Mouse (Mus musculus) cerebellum, postnatal 14 days (tissue): Measurements from ENCODE around the gene Ipo13.

Experiments used
- DNase-seq, 2 experiments: peaks; one replicate each; pipeline ENCODE4 v3.0.0; 2021; ENCODE audit warnings: mixed read lengths in 2 of 2

Ipo13 gene

GRCm38 (mm10) chr4:117914591-117915442 is at the start of gene Ipo13:
Gene Ipo13 (minus strand): TSS chr4:117914999.
- DNase-seq, result peak; percentile 93 to 95

GRCm38 (mm10) chr4:117957492-117957891 is 42.7 kb upstream of the Ipo13 start:
- DNase-seq, result peak; percentile 22 to 31

DNA sequence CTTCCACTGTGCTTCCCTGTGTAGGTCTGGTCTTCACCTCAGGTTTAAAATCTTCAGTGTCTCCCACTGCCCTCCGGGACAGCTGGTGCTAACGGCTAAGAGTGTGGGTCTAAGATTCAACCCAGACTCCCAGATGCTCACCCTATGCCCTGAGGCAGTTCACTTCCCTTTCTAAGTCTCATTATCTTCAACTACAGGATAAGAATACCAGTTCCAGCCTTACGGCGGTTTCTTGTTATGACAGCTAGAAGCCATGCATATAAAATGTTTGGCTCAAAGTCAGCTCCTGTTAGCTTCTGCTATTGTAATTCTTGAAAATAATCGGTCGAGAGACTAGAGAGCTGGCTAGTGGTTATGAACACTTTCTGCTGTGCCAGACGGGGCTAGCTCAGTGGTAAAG is 32.7 kb upstream of the Ipo13 start:
- no peak for DNase-seq

DNA sequence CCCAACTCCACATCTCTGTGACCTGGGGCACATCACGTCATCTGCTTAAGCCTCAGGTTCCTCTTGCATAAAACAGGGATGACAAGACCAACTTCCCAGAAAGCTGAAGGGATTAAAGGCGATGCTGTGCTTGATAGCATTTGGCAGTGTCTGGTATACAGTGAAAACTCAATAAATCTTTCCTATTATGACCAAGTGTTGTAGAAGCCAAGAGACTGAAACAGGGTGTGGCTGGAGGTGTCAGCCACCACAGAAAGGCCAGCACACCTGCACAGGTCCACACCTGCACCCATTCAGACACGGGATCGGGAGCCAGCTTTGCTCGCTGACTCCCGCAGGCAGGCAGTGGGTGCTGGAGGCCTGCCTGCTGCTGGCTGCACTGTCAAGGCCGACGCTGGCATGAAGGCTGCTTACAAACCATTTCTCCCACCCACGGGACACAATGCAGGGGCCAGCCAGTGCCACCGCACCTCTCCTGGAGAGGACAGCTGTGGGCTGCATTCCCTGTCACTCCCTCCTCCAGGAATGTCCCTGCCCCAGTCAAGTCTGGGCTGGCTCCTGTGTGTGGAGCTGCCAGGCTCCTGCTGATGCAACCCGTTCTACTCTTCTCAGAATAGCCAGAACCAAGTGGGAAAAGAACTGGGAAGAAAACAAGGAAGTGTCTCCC is 32.0 kb upstream of the Ipo13 start:
- peak in 1 of 2 experiments; percentile 29 for DNase-seq

DNA sequence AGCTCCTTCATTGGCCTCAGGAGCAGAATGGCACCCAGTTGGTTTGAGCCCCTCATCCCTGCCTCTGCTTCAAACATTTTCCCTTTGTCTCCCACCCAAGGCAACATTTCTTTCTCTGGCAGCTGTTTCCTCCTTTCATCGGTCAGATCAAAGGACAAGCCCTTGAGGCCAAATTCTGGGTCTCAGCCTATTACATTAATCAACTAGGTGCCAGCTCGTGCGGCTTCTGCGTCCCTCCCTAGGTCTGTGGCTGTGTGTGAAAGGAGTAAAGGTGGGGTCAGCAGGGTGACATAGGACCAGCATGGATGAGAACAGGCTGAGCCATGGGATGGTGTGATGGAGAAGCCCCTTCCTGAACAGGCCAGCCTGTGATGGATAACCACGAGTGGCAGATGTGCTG is 28.5 kb upstream of the Ipo13 start:
- DNase-seq, result no peak

GRCm38 (mm10) chr4:117936964-117937363 is 22.2 kb upstream of the Ipo13 start:
- DNase-seq, result no peak

GRCm38 (mm10) chr4:117934081-117934480 is 19.3 kb upstream of the Ipo13 start:
- DNase-seq, result no peak

- DNase-seq, result no peak
These were observed 18.4 kb upstream of the Ipo13 start for GRCm38 (mm10) chr4:117933248-117933647.

DNA sequence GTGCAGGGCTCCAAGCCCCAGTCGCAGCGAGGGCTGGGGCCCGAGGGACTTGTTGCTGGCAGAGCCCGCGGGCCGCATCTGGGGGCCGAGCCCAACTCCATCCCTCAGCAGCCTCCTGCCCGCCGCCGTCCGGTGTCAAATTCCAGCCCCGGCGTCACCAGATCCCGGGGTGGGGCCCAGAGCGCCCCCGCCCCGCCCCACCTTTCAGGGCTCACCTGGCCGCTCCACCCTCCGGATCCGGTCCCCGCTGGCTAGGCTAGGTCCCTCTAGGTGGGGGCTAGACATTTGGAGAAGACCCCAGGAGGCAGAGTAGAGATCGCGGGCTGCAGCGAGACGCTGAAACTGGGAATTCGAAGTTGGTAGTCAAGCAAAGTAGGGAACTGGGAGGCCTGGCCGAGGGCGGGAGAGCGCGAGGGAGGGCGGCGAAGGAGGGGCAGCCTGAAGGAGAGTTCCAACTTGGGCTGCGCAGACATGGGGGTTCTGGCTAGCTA is 14.6 kb upstream of the Ipo13 start, which contains the start of gene Artn:
Gene Artn, minus strand, starts transcription at position 373 of the 491 bp plus-strand sequence.
- DNase-seq, result no peak

- peak; percentile 53 to 56 for DNase-seq
These were observed 14.0 kb upstream of the Ipo13 start for GRCm38 (mm10) chr4:117928699-117929241.

GRCm38 (mm10) chr4:117928234-117928633 is 13.4 kb upstream of the Ipo13 start:
- peak; percentile 71 to 81 for DNase-seq

DNA sequence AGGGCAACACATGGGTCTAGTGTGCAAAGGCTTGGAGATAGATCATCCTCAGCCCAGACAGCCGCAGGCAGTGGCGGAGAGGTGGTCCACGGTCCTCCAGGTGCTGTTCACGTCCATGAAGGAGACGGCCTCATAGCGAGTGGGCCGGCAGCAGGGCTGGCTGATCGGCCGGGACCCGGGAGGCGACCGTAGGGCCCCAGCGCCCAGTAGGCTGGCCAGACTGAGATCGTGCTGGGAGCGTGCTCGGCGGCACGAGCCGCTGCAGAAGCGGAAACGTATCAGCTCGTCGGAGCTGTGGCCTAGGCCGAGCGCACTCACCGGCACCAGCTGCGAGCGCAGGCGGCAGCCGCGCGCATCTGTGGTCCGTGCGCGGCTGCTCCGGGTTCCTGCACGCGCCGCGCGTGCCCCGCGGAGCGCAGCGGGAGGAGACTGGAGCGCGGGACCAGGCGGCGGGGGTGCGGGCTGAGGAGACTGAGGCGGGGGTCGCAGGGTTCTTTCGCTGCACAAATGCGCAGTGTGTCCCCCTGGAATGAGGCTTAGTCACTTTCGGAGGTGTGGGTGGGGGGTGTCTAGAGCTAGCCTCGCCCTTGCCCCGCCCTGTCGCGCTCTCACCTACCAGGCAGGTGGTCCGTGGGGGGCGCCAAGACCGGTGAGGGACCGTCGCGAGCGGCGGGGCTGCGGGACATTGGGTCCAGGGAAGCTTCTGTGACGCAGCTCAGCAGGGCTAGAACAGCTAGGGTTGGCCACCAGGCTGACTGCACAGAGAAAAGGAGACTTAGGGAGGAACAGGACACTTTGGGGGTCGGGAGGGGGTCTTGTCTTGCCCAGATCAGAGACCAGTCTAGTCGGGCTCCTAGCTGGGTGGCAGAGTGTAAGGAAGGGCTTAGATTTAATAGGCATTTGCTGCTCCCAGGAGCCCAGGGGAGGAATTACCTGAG is 12.0 kb upstream of the Ipo13 start:
- peak; percentile 45 to 55 for DNase-seq

DNA sequence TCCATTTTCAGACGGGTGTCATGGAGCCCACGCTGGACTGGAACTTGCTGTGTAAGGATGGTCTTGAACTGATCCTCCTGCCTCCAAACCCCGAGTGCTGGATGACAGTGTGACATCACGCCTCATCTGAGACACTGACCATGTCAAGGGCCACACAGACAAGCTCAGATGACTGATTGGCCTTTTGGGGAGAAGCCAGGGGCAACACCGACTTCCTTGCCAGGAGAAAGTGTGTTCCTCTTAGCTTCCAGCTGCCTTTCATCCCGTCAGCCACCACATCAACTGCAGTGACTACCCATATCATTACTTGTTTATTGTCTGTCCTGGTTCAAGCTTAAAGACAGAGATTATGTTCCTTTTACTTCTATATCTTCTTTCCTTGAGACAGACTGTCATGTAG is 10.1 kb upstream of the Ipo13 start:
- no peak for DNase-seq

DNA sequence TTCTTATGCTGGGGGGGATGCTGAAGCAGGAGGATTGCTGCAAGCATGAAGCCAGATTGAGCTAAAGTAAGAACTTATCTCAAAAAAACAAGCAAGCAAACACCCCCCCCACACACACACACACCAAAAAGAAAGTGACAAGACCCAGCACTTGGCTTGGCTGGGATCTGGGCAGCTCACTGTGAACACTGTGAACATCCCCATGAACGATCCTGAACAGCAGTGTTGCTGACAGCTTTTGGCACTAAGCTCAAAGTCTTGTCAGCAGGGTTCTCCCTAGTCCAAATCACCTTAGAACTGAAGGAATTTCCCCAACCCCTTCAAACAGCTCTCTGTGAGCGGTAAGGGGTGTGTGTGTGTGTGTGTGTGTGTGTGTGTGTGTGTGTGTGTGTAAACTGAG is 8.7 kb upstream of the Ipo13 start:
- DNase-seq, result no peak

- DNase-seq, result no peak
These were observed 6.6 kb upstream of the Ipo13 start for GRCm38 (mm10) chr4:117921358-117921757.

DNA sequence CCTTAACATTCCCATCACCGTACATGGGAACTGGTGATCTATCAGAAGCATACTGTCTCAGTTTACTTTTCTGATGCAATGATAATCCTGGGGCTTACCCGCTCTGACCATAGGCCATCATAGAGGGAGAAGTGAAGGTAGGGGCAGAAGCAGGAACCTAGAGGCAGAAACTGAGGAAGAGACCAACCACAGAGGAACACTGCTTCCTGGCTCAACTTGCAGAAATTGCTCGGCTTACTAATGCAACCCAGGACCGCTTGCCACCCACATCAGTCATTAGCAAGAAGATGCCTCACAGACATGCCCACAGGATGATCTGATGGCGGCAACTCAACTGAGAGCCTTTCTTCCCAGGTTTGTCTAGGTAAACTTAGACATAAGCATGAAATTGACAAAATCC is 4.0 kb upstream of the Ipo13 start:
- DNase-seq, result no peak

DNA sequence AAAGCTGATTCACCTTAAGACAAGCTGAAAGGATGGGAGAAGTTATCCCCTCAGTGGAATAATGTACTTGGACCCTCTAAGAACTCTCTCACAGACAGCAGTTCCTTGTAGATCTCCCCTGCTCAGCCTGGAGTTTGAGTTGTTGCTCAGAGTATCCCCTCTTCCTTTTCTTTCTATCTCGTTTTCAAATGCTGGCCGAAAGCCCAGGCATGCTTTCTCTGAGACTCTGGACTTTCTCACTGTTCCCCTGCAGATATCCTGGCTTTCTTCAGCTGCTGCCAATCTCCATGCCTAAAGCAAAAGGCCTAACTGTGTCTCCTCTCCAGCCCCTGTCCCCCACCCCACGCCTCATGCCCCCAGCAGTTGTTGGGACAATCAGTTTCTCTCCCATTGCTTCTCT is 3.5 kb upstream of the Ipo13 start:
- DNase-seq, result no peak

DNA sequence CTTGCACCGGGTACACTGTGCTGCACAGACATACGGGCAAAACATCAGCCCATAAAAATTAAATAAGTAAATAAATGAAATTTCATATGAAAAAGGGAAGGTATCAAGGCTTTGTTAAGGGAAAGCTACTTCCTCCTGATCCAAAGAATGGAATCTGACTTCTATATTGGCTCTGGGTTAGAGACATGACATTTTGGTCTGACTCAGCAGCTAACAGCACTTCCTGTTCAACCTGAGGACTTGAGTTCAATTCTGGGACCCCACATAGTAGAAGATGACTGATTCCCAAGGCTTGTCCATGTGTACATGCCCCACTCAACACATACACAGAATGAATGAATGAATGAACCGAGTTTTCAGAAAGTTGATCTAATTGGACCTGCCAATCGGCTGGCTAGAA is 3.0 kb upstream of the Ipo13 start:
- no peak for DNase-seq

DNA sequence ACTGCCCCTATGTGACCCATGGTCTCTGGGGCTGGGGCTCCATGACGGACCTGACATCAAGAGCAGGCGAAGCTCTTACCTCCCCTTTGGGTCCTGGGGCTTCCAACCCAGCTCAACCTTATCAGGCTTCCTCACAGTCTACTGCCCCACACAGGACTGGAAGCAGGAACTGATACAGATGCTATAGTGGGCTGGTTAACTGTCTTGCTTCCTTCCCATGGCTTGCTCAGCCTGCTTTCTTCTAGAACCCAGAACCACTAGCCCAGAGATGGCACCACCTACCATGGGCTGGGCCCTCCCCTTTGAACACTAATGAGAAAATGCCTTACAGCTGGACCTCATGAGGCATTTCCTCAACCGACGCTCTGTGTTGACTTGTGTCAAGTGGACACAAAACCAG is 2.6 kb upstream of the Ipo13 start:
- DNase-seq, result no peak

GRCm38 (mm10) chr4:117916386-117916785 is 1.6 kb upstream of the Ipo13 start:
- no peak for DNase-seq

GRCm38 (mm10) chr4:117915489-117916105 is 798 bp upstream of the Ipo13 start:
- no peak for DNase-seq

GRCm38 (mm10) chr4:117914031-117914430 is 768 bp downstream of the Ipo13 start:
- peak; percentile 72 to 78 for DNase-seq
